Mouse (Mus musculus): ENCODE results near the gene Klhdc8a. TPM values are rescaled to one million over a fixed set of nuclear protein-coding genes. Genes with fewer than 3 reads are reported as not detected.
A peak's percentile ranks its signal among the peaks of the same experiment; 100 is the strongest.

Klhdc8a gene
- total and polyA plus RNA-seq, 3 experiments: not detected

GRCm38 (mm10) chr1:132261058-132261457 lies 37.4 kb upstream of the Klhdc8a start:
- no peaks in the 10 kb centered on the region for H3K27me3 ChIP-seq (replicated peaks)
- in situ Hi-C loops (cut with MboI; ENCODE audit: low pct_ligation_motif_present, low pct_unique_long_range_greater_than_20kb, low sequenced_read_pairs) (no loop called here), dilution Hi-C loops (cut with MboI; ENCODE audit: extremely low pct_ligation_motif_present, extremely low pct_unique_long_range_greater_than_20kb, low sequenced_read_pairs) (no loop called here)

DNA sequence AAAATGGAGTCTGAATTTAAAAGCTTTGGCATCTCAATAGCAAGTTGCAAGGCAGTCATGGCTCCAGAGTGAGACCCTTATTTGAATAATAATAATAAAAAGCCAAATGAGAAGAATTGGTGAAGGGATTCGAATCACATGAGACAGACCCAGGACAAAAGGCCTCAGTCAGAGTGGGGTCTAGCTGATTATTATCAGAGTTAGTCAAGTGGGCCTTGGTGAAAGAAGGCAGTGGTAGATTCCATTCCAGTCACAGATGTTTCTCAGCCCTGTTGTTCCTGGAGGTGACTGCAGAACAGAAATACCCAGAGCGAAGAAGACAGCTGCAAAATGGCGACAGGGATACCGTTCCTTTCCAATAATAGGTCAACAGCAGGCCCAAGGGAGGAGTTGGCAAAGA lies 34.8 kb upstream of the Klhdc8a start:
- Histone ChIP-seq H3K4me3 (replicated peaks in 1 of 3; ENCODE audit: low read depth in 2 of 3, low read length in 2 of 3, poor library complexity in 1 of 3) (no peak overlapping the region), H3K27me3 (replicated peaks) (no peaks in the 10 kb centered on the region), H3K79me2 (replicated peaks; ENCODE audit: control insufficient read depth, extremely low read depth, insufficient read depth, poor library complexity, severe bottlenecking) (no peaks in the 10 kb centered on the region), H3K4me1 (ENCODE audit: control insufficient read depth in 1 of 2, insufficient read depth in 2 of 2) (peaks cover 19 to 63% of the 10 kb centered on the region in 2 experiments), H3K36me3 (replicated peaks in 1 of 2; ENCODE audit: control insufficient read depth in 1 of 2, insufficient read depth in 1 of 2, low read length in 1 of 2) (no peaks in the 10 kb centered on the region), H3K27ac (ENCODE audit: insufficient read depth, low read depth) (0 out of 2 replicates have a peak overlapping the region, but pooled peaks have one; percentile 30), H3K9ac (ENCODE audit: insufficient read depth, low read depth) (no peak overlapping the region), H3K9me3 (replicated peaks; ENCODE audit: low read length) (no peaks in the 10 kb centered on the region), H3K4me2 (ENCODE audit: insufficient read depth, low read depth, poor library complexity, severe bottlenecking) (no peak overlapping the region)
- dilution Hi-C loops (cut with MboI; ENCODE audit: extremely low pct_ligation_motif_present, extremely low pct_unique_long_range_greater_than_20kb, low sequenced_read_pairs): no loop called here
- in situ Hi-C loops (cut with MboI; ENCODE audit: low pct_ligation_motif_present, low pct_unique_long_range_greater_than_20kb, low sequenced_read_pairs): no loop called here
- DNase-seq (ENCODE audit: extremely low read depth): no peak
- TF ChIP-seq MEF2A (IDR thresholded peaks at IDR 0.05; ENCODE audit: borderline replicate concordance, low read depth, low read length) (no peak), MYC (IDR thresholded peaks at IDR 0.05; ENCODE audit: low read depth, low read length) (no peak), POLR2AphosphoS2 (IDR thresholded peaks at IDR 0.05; ENCODE audit: low read depth, low read length) (no peak), MXI1 (IDR thresholded peaks at IDR 0.05; ENCODE audit: low read depth, low read length) (no peak), TCF12 (IDR thresholded peaks at IDR 0.05; ENCODE audit: low read depth, low read length) (no peak), EP300 (IDR thresholded peaks at IDR 0.05; ENCODE audit: low read length) (no peak), NELFE (IDR thresholded peaks at IDR 0.05; ENCODE audit: low read depth, low read length) (no peak), CHD1 (IDR thresholded peaks at IDR 0.05; ENCODE audit: low read depth, low read length) (no peak), IRF4 (IDR thresholded peaks at IDR 0.05; ENCODE audit: low read depth, low read length) (no peak), KAT2A (IDR thresholded peaks at IDR 0.05; ENCODE audit: insufficient replicate concordance, low read length) (no peak), RAD21 (IDR thresholded peaks at IDR 0.05; ENCODE audit: low read depth, low read length) (no peak), ETS1 (conservative IDR thresholded peaks at IDR 0.05; ENCODE audit: low read depth, low read length) (no peak), MAX (IDR thresholded peaks at IDR 0.05; ENCODE audit: low read length) (no peak)

More at GRCm38 (mm10) chr1:132261058-132261457, 37.4 kb upstream of the Klhdc8a start:
- Histone ChIP-seq H3K4me1 (ENCODE audit: control insufficient read depth in 1 of 2, insufficient read depth in 2 of 2) (peaks cover 19 to 37% of the 10 kb centered on the region in 2 experiments), H3K79me2 (replicated peaks; ENCODE audit: control insufficient read depth, extremely low read depth, insufficient read depth, poor library complexity, severe bottlenecking) (no peaks in the 10 kb centered on the region), H3K4me2 (ENCODE audit: insufficient read depth, low read depth, poor library complexity, severe bottlenecking) (no peak overlapping the region), H3K36me3 (replicated peaks in 1 of 2; ENCODE audit: control insufficient read depth in 1 of 2, insufficient read depth in 1 of 2, low read length in 1 of 2) (no peaks in the 10 kb centered on the region), H3K9me3 (replicated peaks; ENCODE audit: low read length) (no peaks in the 10 kb centered on the region), H3K4me3 (replicated peaks in 1 of 3; ENCODE audit: low read depth in 2 of 3, low read length in 2 of 3, poor library complexity in 1 of 3) (no peak overlapping the region), H3K27ac (ENCODE audit: insufficient read depth, low read depth) (no peak overlapping the region), H3K9ac (ENCODE audit: insufficient read depth, low read depth) (no peak overlapping the region)
- TF ChIP-seq USF1 (IDR thresholded peaks at IDR 0.05; ENCODE audit: low read depth, low read length): no peak
- peak; percentile 47 for TF ChIP-seq SMC3 (IDR thresholded peaks at IDR 0.05; ENCODE audit: low read depth, low read length)
- TF ChIP-seq CTCF (conservative IDR thresholded peaks at IDR 0.05 in 1 of 2, IDR thresholded peaks at IDR 0.05 in 1 of 2; ENCODE audit: low read depth in 2 of 2, low read length in 2 of 2): peak; percentile 36 to 53
- peak; percentile 20 for TF ChIP-seq RAD21 (IDR thresholded peaks at IDR 0.05; ENCODE audit: low read depth, low read length)
- DNase-seq (ENCODE audit: extremely low read depth): peak; percentile 38
